Mouse (Mus musculus) hindbrain, postnatal 0 days (tissue): ENCODE measurements around the gene Gm12184. TPM values are rescaled to one million over a fixed set of nuclear protein-coding genes. Genes with fewer than 3 reads are reported as not detected.

Source experiments
- ATAC-seq: fragments of 200-750 bp; cut with Nextera tagmentation; 2 replicates; pipeline ENCODE4 v1.8.0; 2017; ENCODE audit warnings: mild to moderate bottlenecking, moderate TSS enrichment, moderate library complexity
- DNase-seq: peaks from one replicate; pipeline ENCODE4 v3.0.0-alpha.2; 2015; ENCODE audit warnings: low spot score
- H3K27ac ChIP-seq: fragments of 300-500 bp; sonication (generic); 2 replicates; pipeline ENCODE4 v1.5.1; 2014; ENCODE audit warnings: mild to moderate bottlenecking
- H3K27me3 ChIP-seq: fragments of 300-500 bp; sonication (generic); 2 replicates; pipeline ENCODE4 v1.6.1; 2014; ENCODE audit warnings: low read length, mixed read lengths; ENCODE audit not compliant: insufficient read depth
- H3K36me3 ChIP-seq: fragments of 300-500 bp; sonication (generic); 2 replicates; pipeline ENCODE4 v1.6.1; 2014; ENCODE audit warnings: low read length, mixed read lengths; ENCODE audit not compliant: insufficient read depth
- H3K4me1 ChIP-seq: fragments of 300-500 bp; sonication (generic); 2 replicates; pipeline ENCODE4 v1.6.1; 2014; ENCODE audit warnings: antibody characterized with exemption, low read length, mixed read lengths; ENCODE audit not compliant: insufficient read depth
- H3K4me2 ChIP-seq: fragments of 300-500 bp; sonication (generic); 2 replicates; pipeline ENCODE4 v1.6.1; 2014; ENCODE audit warnings: low read depth, mild to moderate bottlenecking, low read length, moderate library complexity, mixed read lengths
- H3K4me3 ChIP-seq: fragments of 300-500 bp; sonication (generic); 2 replicates; pipeline ENCODE4 v1.5.1; 2014; ENCODE audit warnings: low read length
- H3K9ac ChIP-seq: fragments of 300-500 bp; sonication (generic); replicated peaks from 2 replicates; pipeline ENCODE4 v1.6.1; 2014; ENCODE audit warnings: mild to moderate bottlenecking, low read length, moderate library complexity, mixed read lengths
- H3K9me3 ChIP-seq: fragments of 300-500 bp; sonication (generic); 2 replicates; pipeline ENCODE4 v1.6.1; 2016; ENCODE audit warnings: low read length, mixed read lengths
- CTCF ChIP-seq: IDR thresholded peaks from 2 replicates; pipeline ENCODE4 v1.5.1; 2016; ENCODE audit warnings: antibody characterized with exemption, control low read depth, low read depth
- WGBS: fragments of 180-500 bp; shearing (Covaris S2); extraction: QIAGEN DNeasy Blood & Tissue Kit; methylation state at CpG from one replicate; pipeline ENCODE4 v1.1.7; 2014; 5-methylcytosine and 5-hydroxymethylcytosine counted together
- polyA plus RNA-seq: library from polyadenylated mRNA; unstranded; fragments of >200 nt; fragmentation: Nextera tagmentation; extraction: Ambion mirVana; gene quantifications from 2 replicates; pipeline ENCODE4 v1.2.1, GENCODE M21; 2015
- total RNA-seq: library from RNA; depleted of rRNA; stranded (reverse); fragments of >200 nt; gene quantifications from 2 replicates; pipeline ENCODE4 v1.2.3, GENCODE M21; 2014; rRNA removed

Gene Gm12184
- total and polyA plus RNA-seq, 2 experiments from 2014 or later: 6.0 to 20.1 TPM

DNA sequence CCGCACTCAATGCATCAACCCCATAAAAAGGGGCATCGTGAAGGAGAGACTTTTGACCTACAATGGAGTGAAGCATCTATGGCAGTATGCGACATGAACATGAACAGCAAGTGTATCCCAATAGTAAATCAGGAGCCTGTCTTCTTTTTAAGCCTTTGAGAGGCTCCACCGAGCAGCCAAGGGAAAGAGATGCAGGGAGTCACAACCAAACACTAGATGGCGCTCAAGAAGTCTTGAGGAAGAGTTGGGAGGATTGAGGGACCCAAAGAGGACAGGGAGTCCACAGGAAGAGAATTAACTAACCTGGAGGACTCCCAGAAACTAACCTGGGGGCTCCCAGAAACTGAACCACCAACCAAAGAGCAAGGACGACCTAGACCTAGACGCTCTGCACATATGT lies 47.0 kb downstream of the Gm12184 start:
- H3K36me3 ChIP-seq: no peaks in the 10 kb centered on the region
- TF ChIP-seq CTCF: peak; percentile 46
- H3K27me3 ChIP-seq: no peaks in the 10 kb centered on the region
- no peaks in the 10 kb centered on the region for H3K9me3 ChIP-seq
- H3K4me3 ChIP-seq: no peak overlapping the region
- peak; percentile 45 for DNase-seq
- H3K4me1 ChIP-seq: 0 out of 2 replicates have a peak, but pooled peaks cover 2% of the 10 kb centered on the region
- ATAC-seq: no peak
- H3K9ac ChIP-seq: no peak overlapping the region
- H3K27ac ChIP-seq: no peak overlapping the region
- H3K4me2 ChIP-seq: no peak overlapping the region
- 34% methylated on average over 7 of the region's 7 CpGs for WGBS

- Histone ChIP-seq H3K4me3 (no peak overlapping the region), H3K4me2 (no peak overlapping the region), H3K36me3 (no peaks in the 10 kb centered on the region), H3K9me3 (no peaks in the 10 kb centered on the region), H3K9ac (no peak overlapping the region), H3K4me1 (0 out of 2 replicates have a peak, but pooled peaks cover 4% of the 10 kb centered on the region), H3K27ac (no peak overlapping the region), H3K27me3 (no peaks in the 10 kb centered on the region)
- no peak for TF ChIP-seq CTCF
- ATAC-seq: no peak
- WGBS: 95% methylated on average over 9 of the region's 9 CpGs
- DNase-seq: no peak
Observed at GRCm38 (mm10) chr11:48777303-48777702, 49.2 kb downstream of the Gm12184 start.

- ATAC-seq: no peak
- H3K36me3 ChIP-seq: no peaks in the 10 kb centered on the region
- H3K4me2 ChIP-seq: no peak overlapping the region
- WGBS: 47% methylated on average over 9 of the region's 9 CpGs
- no peak overlapping the region for H3K4me3 ChIP-seq
- no peak overlapping the region for H3K9ac ChIP-seq
- H3K27me3 ChIP-seq: no peaks in the 10 kb centered on the region
- peak; percentile 43 for TF ChIP-seq CTCF
- no peaks in the 10 kb centered on the region for H3K9me3 ChIP-seq
- 0 out of 2 replicates have a peak, but pooled peaks cover 4% of the 10 kb centered on the region for H3K4me1 ChIP-seq
- DNase-seq: no peak
- no peak overlapping the region for H3K27ac ChIP-seq
Observed at GRCm38 (mm10) chr11:48776664-48777063, 49.8 kb downstream of the Gm12184 start.

- WGBS: 2% methylated on average over 7 of the region's 7 CpGs
- H3K36me3 ChIP-seq: no peaks in the 10 kb centered on the region
- H3K4me2 ChIP-seq: peak overlapping the region; percentile 33
- peak; percentile 74 for TF ChIP-seq CTCF
- H3K4me3 ChIP-seq: no peak overlapping the region
- H3K4me1 ChIP-seq: 0 out of 2 replicates have a peak, but pooled peaks cover 4% of the 10 kb centered on the region
- no peaks in the 10 kb centered on the region for H3K27me3 ChIP-seq
- no peak overlapping the region for H3K27ac ChIP-seq
- H3K9me3 ChIP-seq: no peaks in the 10 kb centered on the region
- DNase-seq: peak; percentile 91
- no peak overlapping the region for H3K9ac ChIP-seq
- ATAC-seq: peak; percentile 34; the same call in 1 of the 2 replicates
Observed at GRCm38 (mm10) chr11:48775483-48775882, 51.0 kb downstream of the Gm12184 start.

Other genes starting within 250 kb of the Gm12184 start
- gene Rack1, start 26.3 kb downstream of the Gm12184 start, total RNA-seq: 897 and 958 TPM in 2 replicates
- gene Rack1, start 26.3 kb downstream of the Gm12184 start, polyA plus RNA-seq: 324 and 342 TPM in 2 replicates
- 42.1 and 43.3 TPM in 2 replicates for gene Trim41, start 9.3 kb downstream of the Gm12184 start, total RNA-seq
- gene Trim41, start 9.3 kb downstream of the Gm12184 start, polyA plus RNA-seq: 5.5 and 7.1 TPM in 2 replicates
- gene Trim7, start 515 bp downstream of the Gm12184 start, total RNA-seq: 4.0 and 7.7 TPM in 2 replicates
- gene Trim7, start 515 bp downstream of the Gm12184 start, polyA plus RNA-seq: 3.7 TPM in 2 replicates
- 5.8 and 6.0 TPM in 2 replicates for gene Irgm1, start 45.0 kb upstream of the Gm12184 start, total RNA-seq
- 6.3 and 8.2 TPM in 2 replicates for gene Irgm1, start 45.0 kb upstream of the Gm12184 start, polyA plus RNA-seq
- gene Gm5431, start 75.6 kb upstream of the Gm12184 start, total RNA-seq: 0.10 and 0.18 TPM in 2 replicates
- 0.08 and 0.28 TPM in 2 replicates for gene Gm5431, start 75.6 kb upstream of the Gm12184 start, polyA plus RNA-seq
- 0.32 and 0.37 TPM in 2 replicates for gene Psme2b, start 119.5 kb upstream of the Gm12184 start, total RNA-seq
- 1.4 and 1.7 TPM in 2 replicates for gene Psme2b, start 119.5 kb upstream of the Gm12184 start, polyA plus RNA-seq
- 0.16 TPM in 1 of 2 replicates, not detected in the other for gene Olfr56, start 152.2 kb upstream of the Gm12184 start, total RNA-seq
- gene Olfr56, start 152.2 kb upstream of the Gm12184 start, polyA plus RNA-seq: 0.08 TPM in 1 of 2 replicates, not detected in the other
- 0.75 and 0.84 TPM in 2 replicates for gene 9930111J21Rik1, start 152.7 kb upstream of the Gm12184 start, total RNA-seq
- 0.20 and 0.40 TPM in 2 replicates for gene 9930111J21Rik1, start 152.7 kb upstream of the Gm12184 start, polyA plus RNA-seq
- not detected in 2 replicates for gene Gm12185, start 165.6 kb upstream of the Gm12184 start, total RNA-seq
- 0.24 TPM in 1 of 2 replicates, not detected in the other for gene Gm12185, start 165.6 kb upstream of the Gm12184 start, polyA plus RNA-seq
- not detected in 2 replicates for gene Tgtp1, start 167.5 kb upstream of the Gm12184 start, total RNA-seq
- gene Tgtp1, start 167.5 kb upstream of the Gm12184 start, polyA plus RNA-seq: 0.09 and 0.35 TPM in 2 replicates
- gene 9930111J21Rik2, start 224.6 kb upstream of the Gm12184 start, total RNA-seq: 0.78 and 1.7 TPM in 2 replicates
- gene 9930111J21Rik2, start 224.6 kb upstream of the Gm12184 start, polyA plus RNA-seq: 0.16 and 0.49 TPM in 2 replicates
- gene Tgtp2, start 237.6 kb upstream of the Gm12184 start, total RNA-seq: not detected in 2 replicates
- gene Tgtp2, start 237.6 kb upstream of the Gm12184 start, polyA plus RNA-seq: 0.20 and 0.52 TPM in 2 replicates
- 0.68 TPM in 1 of 2 replicates, not detected in the other for gene Ifi47, start 249.9 kb upstream of the Gm12184 start, total RNA-seq
- gene Ifi47, start 249.9 kb upstream of the Gm12184 start, polyA plus RNA-seq: 1.2 and 1.6 TPM in 2 replicates